ENCODE assay signal across 16 mouse cellular contexts in genomic region chr17:28018344-28018743, GRCm38 (mm10).
DNase-seq lines count a peak whose midpoint lies in the region; ATAC-seq lines count a peak whose summit lies in the region.
"Had no signal": no experiment of that assay in that cellular context is flagged by ENCODE, and none has a peak within 500 bp of the region (broad histone marks: within the 10 kb centered on the region; RNA-seq: fewer than 3 reads in every experiment).

No protein-coding gene starts in this region.

- no peaks in the 10 kb centered on the region for H3K9me3 ChIP-seq in forebrain, embryonic 12.5 days
- no peaks in the 10 kb centered on the region for H3K9me3 ChIP-seq in forebrain, embryonic 14.5 days (replicated peaks; ENCODE audit: control insufficient read depth, low read length)
- H3K9me3 ChIP-seq in kidney, embryonic 16.5 days (ENCODE audit: low read length), result no peaks in the 10 kb centered on the region
- H3K9me3 ChIP-seq in midbrain, embryonic 13.5 days, result no peaks in the 10 kb centered on the region
- H3K9me3 ChIP-seq: limb, embryonic 15.5 days had no signal

- no peaks in the 10 kb centered on the region for H3K27me3 ChIP-seq in forebrain, embryonic 12.5 days
- H3K27me3 ChIP-seq in forebrain, embryonic 14.5 days (replicated peaks; ENCODE audit: control insufficient read depth, insufficient read depth, low read length), result no peaks in the 10 kb centered on the region
- no peaks in the 10 kb centered on the region for H3K27me3 ChIP-seq in kidney, embryonic 16.5 days (ENCODE audit: insufficient read depth, low read length)
- no peaks in the 10 kb centered on the region for H3K27me3 ChIP-seq in midbrain, embryonic 13.5 days
- H3K27me3 ChIP-seq: limb, embryonic 15.5 days had no signal

- H3K36me3 ChIP-seq in forebrain, embryonic 12.5 days (replicated peaks), result no peaks in the 10 kb centered on the region; the same call in 1 of the 2 replicates
- H3K36me3 ChIP-seq in forebrain, embryonic 14.5 days (ENCODE audit: control insufficient read depth, insufficient read depth, low read length), result 0 out of 2 replicates have a peak, but pooled peaks cover 2% of the 10 kb centered on the region
- H3K36me3 ChIP-seq in kidney, embryonic 16.5 days (ENCODE audit: insufficient read depth, low read length), result no peaks in the 10 kb centered on the region
- no peaks in the 10 kb centered on the region for H3K36me3 ChIP-seq in midbrain, embryonic 13.5 days

- no peak for DNase-seq in forebrain, embryonic 14.5 days (ENCODE audit: low spot score)
- no peak for DNase-seq in kidney, adult 9 months
- peak; percentile 93 for DNase-seq in ZHBTc4 (ENCODE audit: low read depth, low spot score)
- no peak for DNase-seq in testis, postnatal 14 days (ENCODE audit: low spot score)
- DNase-seq: adrenal gland, adult 2 months; B cell, adult 2 months; heart, adult 18-20 months; heart, postnatal 36 days; layer of hippocampus, adult 9-11 months; liver, postnatal 0 days; right cerebral cortex, postnatal 25 days had no signal

- no peak overlapping the region for H3K4me2 ChIP-seq in forebrain, embryonic 12.5 days
- no peak overlapping the region for H3K4me2 ChIP-seq in forebrain, embryonic 14.5 days (ENCODE audit: low read length)
- H3K4me2 ChIP-seq in kidney, embryonic 16.5 days (replicated peaks; ENCODE audit: low read depth, low read length), result no peak overlapping the region
- H3K4me2 ChIP-seq in midbrain, embryonic 13.5 days (replicated peaks), result no peak overlapping the region
- H3K4me2 ChIP-seq: limb, embryonic 15.5 days had no signal

- peaks cover 71% of the 10 kb centered on the region for H3K4me1 ChIP-seq in forebrain, embryonic 12.5 days
- H3K4me1 ChIP-seq in forebrain, embryonic 14.5 days (ENCODE audit: control insufficient read depth, insufficient read depth, low read length), result peaks cover 26% of the 10 kb centered on the region
- H3K4me1 ChIP-seq in kidney, embryonic 16.5 days (ENCODE audit: insufficient read depth, low read length), result peaks cover 78% of the 10 kb centered on the region
- peaks cover 77% of the 10 kb centered on the region for H3K4me1 ChIP-seq in midbrain, embryonic 13.5 days (replicated peaks)

- H3K4me3 ChIP-seq in forebrain, embryonic 12.5 days (replicated peaks), result no peak overlapping the region
- no peak overlapping the region for H3K4me3 ChIP-seq in forebrain, embryonic 14.5 days (ENCODE audit: low read depth, low read length)
- no peak overlapping the region for H3K4me3 ChIP-seq in kidney, embryonic 16.5 days (ENCODE audit: low read length)
- H3K4me3 ChIP-seq in midbrain, embryonic 13.5 days (replicated peaks), result no peak overlapping the region
- H3K4me3 ChIP-seq: limb, embryonic 15.5 days had no signal

- H3K27ac ChIP-seq in forebrain, embryonic 12.5 days, result 0 out of 2 replicates have a peak overlapping the region, but pooled peaks have one; percentile 53
- no peak overlapping the region for H3K27ac ChIP-seq in forebrain, embryonic 14.5 days (ENCODE audit: low read depth, low read length)
- peak overlapping the region; percentile 20 for H3K27ac ChIP-seq in kidney, embryonic 16.5 days (ENCODE audit: low read length)
- H3K27ac ChIP-seq in midbrain, embryonic 13.5 days, result peak overlapping the region; percentile 19
- H3K27ac ChIP-seq: limb, embryonic 15.5 days had no signal

- H3K9ac ChIP-seq in forebrain, embryonic 12.5 days, result no peak overlapping the region
- H3K9ac ChIP-seq in forebrain, embryonic 14.5 days (ENCODE audit: low read length), result no peak overlapping the region; the same call in 1 of the 2 replicates
- no peak overlapping the region for H3K9ac ChIP-seq in kidney, embryonic 16.5 days (replicated peaks; ENCODE audit: low read length)
- no peak overlapping the region for H3K9ac ChIP-seq in midbrain, embryonic 13.5 days (replicated peaks)
- H3K9ac ChIP-seq: limb, embryonic 15.5 days; liver, postnatal 0 days had no signal

- 35% methylated on average over 6 of the region's 6 CpGs for WGBS in forebrain, embryonic 12.5 days
- 44% methylated on average over 6 of the region's 6 CpGs for WGBS in forebrain, embryonic 14.5 days
- 65% methylated on average over 6 of the region's 6 CpGs for WGBS in kidney, embryonic 16.5 days
- WGBS in midbrain, embryonic 13.5 days, result 23% methylated on average over 6 of the region's 6 CpGs

- no peak for ATAC-seq in forebrain, embryonic 12.5 days (ENCODE audit: low FRiP score)
- ATAC-seq in forebrain, embryonic 14.5 days, result no peak
- ATAC-seq in kidney, embryonic 16.5 days (ENCODE audit: low FRiP score, low TSS enrichment), result no peak
- no peak; the same call in 1 of the 2 replicates for ATAC-seq in midbrain, embryonic 13.5 days
- ATAC-seq: intestine, embryonic 16.5 days; liver, postnatal 0 days had no signal
